Mouse (Mus musculus) megakaryocyte, embryonic 14.5 days (primary cell): ENCODE measurements around the gene Gm49383.

Experiments used
- FLI1 ChIP-seq: IDR thresholded peaks from 2 replicates; pipeline ENCODE4 v1.6.1; 2012; ENCODE audit warnings: low read length, inconsistent platforms, mixed read lengths
- GATA1 ChIP-seq: IDR thresholded peaks from 3 replicates; pipeline ENCODE4 v1.6.1; 2012; ENCODE audit warnings: mixed read lengths, low read length, inconsistent platforms, borderline replicate concordance

DNA sequence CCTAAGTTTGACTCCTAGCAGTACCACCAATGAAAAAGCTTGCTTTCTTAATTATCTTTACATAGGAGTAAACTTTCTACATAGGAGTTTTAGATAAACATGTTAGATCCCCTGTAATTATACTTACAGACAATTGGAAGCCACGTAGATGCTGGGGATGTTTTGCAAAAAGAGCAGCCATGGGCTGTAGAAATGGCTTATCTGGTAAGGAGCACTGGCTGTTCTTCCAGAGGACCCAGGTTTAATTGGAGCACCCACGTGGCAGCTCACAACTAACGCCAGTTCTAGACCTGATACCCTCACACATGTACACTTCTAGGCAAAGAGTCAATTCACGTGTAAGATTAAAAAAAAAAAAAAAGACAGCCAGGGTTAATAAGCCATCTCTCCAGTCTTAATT is 15.1 kb downstream of the Gm49383 start:
- TF ChIP-seq GATA1 (no peak), FLI1 (no peak)
